In the genomic region with DNA sequence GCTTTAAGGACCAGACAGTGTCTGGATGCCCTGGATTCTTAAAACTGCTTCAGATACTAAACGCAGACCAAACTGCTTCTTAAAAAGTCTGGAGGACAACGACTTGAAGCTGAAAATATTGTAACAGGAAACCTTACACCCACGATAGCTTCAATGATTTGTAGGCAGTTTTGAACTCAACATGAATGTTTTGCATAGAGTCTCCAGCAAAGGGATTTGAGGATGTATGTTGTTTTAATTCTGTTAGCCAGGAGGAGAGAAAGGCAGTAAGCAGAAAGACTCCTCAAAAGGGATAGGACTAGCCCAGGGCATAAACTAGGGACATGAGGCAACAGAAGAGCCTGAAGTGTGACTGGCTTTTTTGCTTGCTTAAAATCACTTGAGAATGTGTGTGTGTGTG, we compare ENCODE assay signal across 21 mouse cellular contexts. TPM values are rescaled to one million over a fixed set of nuclear protein-coding genes. Genes with fewer than 3 reads are reported as not detected.
"Had no signal": no experiment of that assay in that cellular context is flagged by ENCODE, and none has a peak within 500 bp of the region (broad histone marks: within the 10 kb centered on the region; RNA-seq: fewer than 3 reads in every experiment).

No protein-coding gene starts in this region.

- H3K4me2 ChIP-seq: limb, embryonic 13.5 days; liver, embryonic 12.5 days; liver, embryonic 15.5 days; lung, embryonic 15.5 days; midbrain, embryonic 12.5 days; midbrain, embryonic 15.5 days; neural tube, embryonic 13.5 days had no signal

- H3K27ac ChIP-seq: limb, embryonic 10.5 days; limb, embryonic 13.5 days; liver, embryonic 12.5 days; liver, embryonic 15.5 days; lung, embryonic 15.5 days; midbrain, embryonic 12.5 days; midbrain, embryonic 15.5 days; neural tube, embryonic 13.5 days had no signal

- H3K9ac ChIP-seq: limb, embryonic 13.5 days; liver, embryonic 12.5 days; liver, embryonic 15.5 days; lung, embryonic 15.5 days; midbrain, embryonic 12.5 days; midbrain, embryonic 15.5 days; neural tube, embryonic 13.5 days had no signal

- H3K9me3 ChIP-seq: limb, embryonic 10.5 days; liver, embryonic 12.5 days; liver, embryonic 15.5 days; lung, embryonic 15.5 days; midbrain, embryonic 12.5 days; midbrain, embryonic 15.5 days had no signal

- H3K27me3 ChIP-seq: limb, embryonic 13.5 days; liver, embryonic 12.5 days; liver, embryonic 15.5 days; lung, embryonic 15.5 days; midbrain, embryonic 12.5 days; midbrain, embryonic 15.5 days; neural tube, embryonic 13.5 days had no signal

- H3K4me1 ChIP-seq: liver, embryonic 12.5 days; liver, embryonic 15.5 days; lung, embryonic 15.5 days; midbrain, embryonic 12.5 days; midbrain, embryonic 15.5 days; neural tube, embryonic 13.5 days had no signal

- H3K36me3 ChIP-seq: limb, embryonic 10.5 days; limb, embryonic 13.5 days; liver, embryonic 12.5 days; liver, embryonic 15.5 days; lung, embryonic 15.5 days; midbrain, embryonic 12.5 days; midbrain, embryonic 15.5 days; neural tube, embryonic 13.5 days had no signal

- ATAC-seq: liver, embryonic 12.5 days; midbrain, embryonic 15.5 days had no signal

- H3K4me3 ChIP-seq: limb, embryonic 10.5 days; limb, embryonic 13.5 days; liver, embryonic 12.5 days; liver, embryonic 15.5 days; lung, embryonic 15.5 days; midbrain, embryonic 12.5 days; midbrain, embryonic 15.5 days; myocyte; neural tube, embryonic 13.5 days had no signal

- DNase-seq: kidney, adult 18-20 months; kidney, postnatal 10 days; kidney, postnatal 4 days; liver; lung, adult 18-20 months; lung, postnatal 10 days; lung, postnatal 36 days; thymus, adult 2 months; thymus, postnatal 14 days; thymus, postnatal 4 days had no signal

RNA-seq across cellular contexts. Expression of a gene that starts 58.0 kb away (rescaled TPM):
- total RNA-seq: megakaryocyte-erythroid progenitor cell, adult 5-6 weeks; monocyte, adult 5-6 weeks had no signal
